Mouse (Mus musculus): ENCODE results near the gene Nectin1. TPM values are rescaled to one million over a fixed set of nuclear protein-coding genes. Genes with fewer than 3 reads are reported as not detected.
A peak's percentile ranks its signal among the peaks of the same experiment; 100 is the strongest.

Nectin1 gene
- polyA plus RNA-seq, 1 experiment from 2014 or later, result 3.8 TPM

- Histone ChIP-seq H3K4me3 (no peak overlapping the region), H3K4me1 (peaks cover 30% of the 10 kb centered on the region), H3K27ac (no peak overlapping the region), H3K9me3 (replicated peaks) (no peaks in the 10 kb centered on the region), H3K36me3 (no peaks in the 10 kb centered on the region), H3K27me3 (ENCODE audit: low read depth, poor library complexity, severe bottlenecking) (peaks cover 62% of the 10 kb centered on the region)
- no peak for DNase-seq (ENCODE audit: low spot score)
- WGBS, result 14% methylated on average over 10 of the region's 10 CpGs
These were observed 14.1 kb upstream of the Nectin1 start for GRCm38 (mm10) chr9:43729450-43730266.

- H3K4me1 ChIP-seq, result peaks cover 30% of the 10 kb centered on the region
- peak; percentile 74 for DNase-seq (ENCODE audit: low spot score)
- 19% methylated on average over 22 of the region's 22 CpGs for WGBS
- H3K36me3 ChIP-seq, result no peaks in the 10 kb centered on the region
- no peak overlapping the region for H3K4me3 ChIP-seq
- H3K9me3 ChIP-seq (replicated peaks), result no peaks in the 10 kb centered on the region
- H3K27ac ChIP-seq, result no peak overlapping the region
- peaks cover 62% of the 10 kb centered on the region for H3K27me3 ChIP-seq (ENCODE audit: low read depth, poor library complexity, severe bottlenecking)
These were observed 13.3 kb upstream of the Nectin1 start for GRCm38 (mm10) chr9:43730284-43731027.

GRCm38 (mm10) chr9:43731880-43732279, 11.9 kb upstream of the Nectin1 start:
- DNase-seq (ENCODE audit: low spot score), result no peak
- Histone ChIP-seq H3K9me3 (replicated peaks) (no peaks in the 10 kb centered on the region), H3K36me3 (no peaks in the 10 kb centered on the region), H3K4me3 (no peak overlapping the region), H3K4me1 (peaks cover 30% of the 10 kb centered on the region), H3K27me3 (ENCODE audit: low read depth, poor library complexity, severe bottlenecking) (peaks cover 69% of the 10 kb centered on the region), H3K27ac (no peak overlapping the region)
- WGBS, result 65% methylated on average over 6 of the region's 6 CpGs

DNA sequence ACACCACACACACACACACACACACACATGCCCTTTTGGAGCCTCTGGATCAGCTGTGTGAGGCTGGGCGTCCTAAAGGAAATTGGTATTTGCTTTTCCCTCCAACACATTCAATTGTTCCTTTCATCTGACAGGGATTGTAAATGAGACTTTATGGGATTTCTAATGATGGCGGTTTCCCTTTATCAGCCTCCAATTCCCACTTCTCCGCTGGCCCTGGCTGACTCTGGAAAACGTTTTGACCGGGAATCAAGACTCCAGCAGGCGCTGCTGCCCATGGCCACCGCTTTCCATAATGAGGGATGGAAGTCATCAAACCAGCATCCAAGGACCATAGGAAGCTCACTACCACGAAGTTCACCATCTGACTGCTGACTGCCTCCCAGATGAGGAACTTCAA, 11.1 kb upstream of the Nectin1 start:
- Histone ChIP-seq H3K36me3 (no peaks in the 10 kb centered on the region), H3K27ac (no peak overlapping the region), H3K9me3 (replicated peaks) (no peaks in the 10 kb centered on the region), H3K4me1 (peaks cover 36% of the 10 kb centered on the region), H3K27me3 (ENCODE audit: low read depth, poor library complexity, severe bottlenecking) (peaks cover 73% of the 10 kb centered on the region), H3K4me3 (no peak overlapping the region)
- WGBS, result 37% methylated on average over 8 of the region's 8 CpGs
- no peak for DNase-seq (ENCODE audit: low spot score)

- Histone ChIP-seq H3K9me3 (replicated peaks) (no peaks in the 10 kb centered on the region), H3K27ac (no peak overlapping the region), H3K4me3 (no peak overlapping the region), H3K27me3 (ENCODE audit: low read depth, poor library complexity, severe bottlenecking) (peaks cover 59% of the 10 kb centered on the region), H3K4me1 (peaks cover 44% of the 10 kb centered on the region), H3K36me3 (no peaks in the 10 kb centered on the region)
- DNase-seq (ENCODE audit: low spot score), result no peak
These were observed 8.8 kb upstream of the Nectin1 start for GRCm38 (mm10) chr9:43734952-43735351.

DNA sequence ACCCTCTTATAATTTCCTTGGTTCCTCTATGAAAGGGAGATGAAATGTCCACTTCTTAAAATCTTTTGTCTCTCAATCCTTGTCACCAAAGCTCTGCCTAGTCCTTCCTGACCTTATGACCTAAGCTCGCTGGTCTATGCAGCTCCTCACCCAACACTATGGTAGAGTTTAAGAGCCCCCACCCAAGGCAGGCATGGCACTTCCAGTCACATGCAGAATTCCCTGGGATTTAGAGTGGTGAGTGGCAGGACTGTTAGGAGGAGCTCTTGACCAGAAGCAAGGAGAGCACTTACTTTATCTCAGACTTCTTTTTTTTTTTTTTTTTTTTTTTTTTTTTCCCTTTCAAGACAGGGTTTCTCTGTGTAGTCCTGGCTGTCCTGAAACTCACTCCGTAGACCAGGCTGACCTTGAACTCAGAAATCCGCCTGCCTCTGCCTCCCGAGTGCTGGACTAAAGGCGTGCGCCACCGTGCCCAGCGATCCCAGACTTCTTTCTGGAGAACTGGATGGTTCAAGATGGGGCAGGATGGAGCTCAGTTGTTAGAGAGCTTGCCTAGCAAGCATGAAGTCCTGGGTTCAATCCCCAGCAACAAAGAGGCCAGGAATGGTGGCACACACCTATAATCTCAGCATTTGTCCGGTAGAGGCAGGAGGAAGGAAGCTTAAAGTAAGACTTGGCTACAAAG, 7.6 kb upstream of the Nectin1 start:
- H3K36me3 ChIP-seq, result no peaks in the 10 kb centered on the region
- no peak for DNase-seq (ENCODE audit: low spot score)
- peaks cover 36% of the 10 kb centered on the region for H3K4me1 ChIP-seq
- peaks cover 49% of the 10 kb centered on the region for H3K27me3 ChIP-seq (ENCODE audit: low read depth, poor library complexity, severe bottlenecking)
- H3K9me3 ChIP-seq (replicated peaks), result no peaks in the 10 kb centered on the region
- 93% methylated on average over 9 of the region's 9 CpGs for WGBS
- no peak overlapping the region for H3K4me3 ChIP-seq
- H3K27ac ChIP-seq, result no peak overlapping the region

GRCm38 (mm10) chr9:43737331-43737730, 6.5 kb upstream of the Nectin1 start:
- Histone ChIP-seq H3K4me1 (peaks cover 34% of the 10 kb centered on the region), H3K4me3 (peak overlapping the region; percentile 39; the same call in 1 of the 2 replicates), H3K27me3 (ENCODE audit: low read depth, poor library complexity, severe bottlenecking) (peaks cover 47% of the 10 kb centered on the region; the same call in 1 of the 2 replicates), H3K27ac (no peak overlapping the region), H3K36me3 (no peaks in the 10 kb centered on the region), H3K9me3 (replicated peaks) (no peaks in the 10 kb centered on the region)
- 20% methylated on average over 3 of the region's 3 CpGs for WGBS
- DNase-seq (ENCODE audit: low spot score), result no peak

GRCm38 (mm10) chr9:43737871-43738292, 5.9 kb upstream of the Nectin1 start:
- WGBS, result 1% methylated on average over 12 of the region's 12 CpGs
- peak; percentile 62 for DNase-seq (ENCODE audit: low spot score)
- H3K4me3 ChIP-seq, result peak overlapping the region; percentile 39
- H3K36me3 ChIP-seq, result no peaks in the 10 kb centered on the region
- H3K27ac ChIP-seq, result no peak overlapping the region
- peaks cover 34% of the 10 kb centered on the region for H3K4me1 ChIP-seq
- H3K9me3 ChIP-seq (replicated peaks), result no peaks in the 10 kb centered on the region
- peaks cover 45% of the 10 kb centered on the region; the same call in 1 of the 2 replicates for H3K27me3 ChIP-seq (ENCODE audit: low read depth, poor library complexity, severe bottlenecking)

DNA sequence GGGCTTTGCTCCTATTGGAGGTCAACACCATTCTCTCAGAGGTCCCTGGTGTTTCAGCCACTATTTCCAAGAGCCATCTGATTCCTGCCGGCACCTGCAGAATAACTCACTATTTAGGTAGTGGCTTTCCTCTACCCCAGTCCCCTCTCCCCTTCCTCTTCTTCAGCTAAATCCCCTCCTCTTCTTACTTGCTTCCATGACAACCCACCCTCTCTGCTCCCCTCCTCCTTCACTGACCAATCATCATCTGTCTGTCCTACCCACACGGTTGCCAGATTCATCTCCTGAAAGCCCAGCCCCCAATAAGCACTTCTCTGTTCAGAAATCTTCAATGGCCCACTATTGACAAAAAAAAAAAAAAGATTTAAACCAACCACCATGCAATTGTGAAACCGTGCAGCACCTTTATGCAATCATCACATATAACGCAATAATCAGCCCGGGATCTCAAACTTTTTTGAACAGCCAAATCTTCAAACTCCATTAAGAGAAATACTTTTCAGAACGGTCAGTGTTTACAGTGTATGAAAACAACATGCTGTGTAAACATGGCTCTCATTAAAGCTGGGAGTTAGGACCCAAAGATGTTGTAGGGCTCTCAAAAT, 5.2 kb upstream of the Nectin1 start:
- Histone ChIP-seq H3K4me3 (peak overlapping the region; percentile 39), H3K27me3 (ENCODE audit: low read depth, poor library complexity, severe bottlenecking) (peaks cover 41% of the 10 kb centered on the region; the same call in 1 of the 2 replicates), H3K4me1 (peaks cover 39% of the 10 kb centered on the region), H3K9me3 (replicated peaks) (no peaks in the 10 kb centered on the region), H3K27ac (no peak overlapping the region), H3K36me3 (no peaks in the 10 kb centered on the region)
- no peak for DNase-seq (ENCODE audit: low spot score)
- WGBS, result 35% methylated on average over 6 of the region's 6 CpGs

DNA sequence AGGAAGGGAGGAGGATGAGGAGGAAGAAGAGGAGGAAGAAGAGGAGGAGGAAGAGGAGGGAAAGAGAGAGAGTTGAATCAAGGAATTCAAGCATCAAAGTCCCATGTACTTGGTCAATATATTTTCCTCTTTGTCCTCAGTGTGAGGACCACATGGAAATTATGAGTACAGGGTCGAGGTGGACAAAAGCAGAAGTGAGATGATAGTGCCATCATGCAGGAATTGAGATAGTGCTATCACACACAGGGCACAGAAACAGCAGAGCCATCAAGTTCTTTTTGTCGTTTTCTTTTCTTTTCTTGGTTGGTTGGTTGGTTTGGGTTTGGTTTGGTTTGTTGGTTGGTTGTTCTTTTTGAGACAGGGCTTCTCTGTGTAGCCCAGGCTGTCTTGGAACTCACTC, 2.5 kb upstream of the Nectin1 start:
- DNase-seq (ENCODE audit: low spot score), result no peak
- Histone ChIP-seq H3K4me3 (no peak overlapping the region), H3K27me3 (ENCODE audit: low read depth, poor library complexity, severe bottlenecking) (peaks cover 45% of the 10 kb centered on the region), H3K9me3 (replicated peaks) (no peaks in the 10 kb centered on the region), H3K36me3 (no peaks in the 10 kb centered on the region), H3K27ac (no peak overlapping the region), H3K4me1 (peaks cover 58% of the 10 kb centered on the region)
- 85% methylated on average over 2 of the region's 2 CpGs for WGBS

- Histone ChIP-seq H3K27ac (no peak overlapping the region), H3K27me3 (ENCODE audit: low read depth, poor library complexity, severe bottlenecking) (peaks cover 45% of the 10 kb centered on the region), H3K9me3 (replicated peaks) (no peaks in the 10 kb centered on the region), H3K4me3 (no peak overlapping the region), H3K36me3 (no peaks in the 10 kb centered on the region), H3K4me1 (peaks cover 66% of the 10 kb centered on the region)
- 83% methylated on average over 4 of the region's 4 CpGs for WGBS
- DNase-seq (ENCODE audit: low spot score), result no peak
These were observed 1.7 kb upstream of the Nectin1 start for GRCm38 (mm10) chr9:43742066-43742465.

DNA sequence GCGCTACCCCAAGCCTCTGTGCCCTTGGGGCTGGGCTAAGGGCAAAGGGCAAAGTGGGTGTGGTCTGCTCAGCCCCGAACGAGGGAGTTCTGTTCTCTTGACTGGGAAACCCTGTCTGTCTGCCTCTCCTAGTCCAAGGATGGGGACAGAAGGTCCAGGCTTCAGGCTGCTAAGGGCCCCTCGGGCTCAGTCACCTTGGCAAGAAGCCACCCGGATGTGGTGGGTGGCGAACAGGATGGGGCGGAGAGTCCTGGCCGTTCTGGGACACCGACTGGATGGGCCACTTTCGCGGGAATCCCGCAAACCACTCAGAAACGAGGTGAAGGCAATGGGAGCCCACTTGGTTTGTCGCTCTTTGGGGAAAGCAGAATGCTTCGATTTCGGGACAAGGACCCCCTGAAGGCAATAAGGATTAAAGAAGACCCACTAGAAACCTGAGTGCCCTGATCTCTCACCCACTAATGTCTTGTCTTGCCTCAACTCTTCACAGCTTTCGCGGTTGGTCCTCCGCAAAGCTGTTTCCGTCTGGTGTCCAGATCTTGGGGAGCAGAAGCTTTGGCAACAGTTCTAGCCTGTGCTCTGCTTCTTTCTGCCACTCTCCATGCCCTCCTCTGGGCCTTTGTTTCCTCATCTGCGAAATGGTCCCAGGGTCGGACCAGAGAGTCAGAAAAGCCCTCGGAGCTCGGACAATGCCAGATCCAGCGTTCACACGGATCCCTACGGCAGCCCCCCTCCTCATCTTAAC, 710 bp upstream of the Nectin1 start:
- H3K27ac ChIP-seq, result peak overlapping the region; percentile 97
- peaks cover 64% of the 10 kb centered on the region for H3K4me1 ChIP-seq
- peak; percentile 62 for DNase-seq (ENCODE audit: low spot score)
- peaks cover 50% of the 10 kb centered on the region for H3K27me3 ChIP-seq (ENCODE audit: low read depth, poor library complexity, severe bottlenecking)
- no peaks in the 10 kb centered on the region for H3K36me3 ChIP-seq
- H3K4me3 ChIP-seq, result peak overlapping the region; percentile 89
- H3K9me3 ChIP-seq (replicated peaks), result no peaks in the 10 kb centered on the region
- under 1% methylated on average over 27 of the region's 27 CpGs for WGBS
